1 mouse cellular context compared by ENCODE assay signal in the genomic region with DNA sequence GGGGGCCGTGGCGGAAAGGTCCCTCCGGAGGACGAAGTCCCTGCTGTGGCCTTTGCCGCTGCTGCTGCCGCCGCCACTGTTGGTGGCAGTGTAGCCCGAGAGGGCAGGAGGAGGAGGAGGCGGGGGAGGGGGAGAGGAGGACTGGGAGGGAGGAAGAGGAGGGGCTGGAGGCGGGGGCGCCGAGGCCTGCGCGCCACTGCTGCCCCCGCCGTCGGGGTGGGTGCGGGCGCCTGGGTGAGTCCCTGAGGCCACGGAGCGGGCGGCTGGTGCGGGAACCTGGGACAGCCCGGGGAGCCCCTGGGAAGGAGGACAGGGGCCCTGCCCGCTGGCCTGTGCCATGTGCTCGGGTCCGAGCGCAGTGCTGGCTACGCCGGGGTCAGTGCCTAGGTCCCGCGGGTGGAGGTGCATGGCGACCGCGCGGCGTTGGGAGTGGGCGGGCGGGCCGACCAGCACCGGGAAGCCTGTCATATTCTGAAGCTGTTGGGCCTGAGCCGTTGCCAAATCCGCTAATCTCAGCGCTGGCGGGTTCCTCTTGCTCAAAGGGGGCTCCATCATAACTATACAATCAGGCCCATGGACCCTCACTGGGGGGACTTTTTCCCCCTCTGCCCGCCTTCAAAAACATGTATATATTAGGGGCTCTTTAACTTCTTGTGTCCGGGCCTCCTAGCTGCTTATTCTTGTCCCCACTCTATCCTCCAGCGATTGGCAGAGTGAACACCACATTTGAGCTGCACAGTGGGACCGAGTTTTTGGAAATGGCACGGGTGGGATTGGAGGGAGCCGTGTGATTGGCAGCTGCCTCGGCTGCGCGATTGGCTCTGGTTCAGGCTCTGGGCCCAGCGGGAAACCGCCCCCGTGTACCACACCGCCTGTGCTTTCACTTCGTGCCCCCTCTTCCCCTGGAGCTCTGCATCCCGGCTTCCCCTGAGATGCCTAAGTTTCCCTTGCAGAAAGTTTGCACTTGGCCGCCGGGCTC.
TF ChIP-seq lines count a peak whose summit lies in the region.

A gene (minus strand): TSS at position 915 of the 979 bp plus-strand sequence.

TF ChIP-seq in CH12.LX, 34 proteins besides CTCF, POLR2A, EP300 and RAD21 (continued from another document):
- TF ChIP-seq ETS1 (conservative IDR thresholded peaks at IDR 0.05; ENCODE audit: low read depth, low read length) = no peak
- 0 out of 2 replicates have a peak, but pooled peaks have one; percentile 18 for TF ChIP-seq CHD2 (IDR thresholded peaks at IDR 0.05; ENCODE audit: low read length)
- 0 out of 2 replicates have a peak, but pooled peaks have one; percentile 31 for TF ChIP-seq SIN3A (IDR thresholded peaks at IDR 0.05; ENCODE audit: low read length)
- TF ChIP-seq NELFE (IDR thresholded peaks at IDR 0.05; ENCODE audit: low read depth, low read length) = peak; percentile 29; the same call in 1 of the 2 replicates
- 0 out of 2 replicates have a peak, but pooled peaks have one; percentile 32 for TF ChIP-seq NRF1 (IDR thresholded peaks at IDR 0.05; ENCODE audit: low read depth, low read length)
- no peak for TF ChIP-seq USF2 (conservative IDR thresholded peaks at IDR 0.05; ENCODE audit: low read depth, low read length)
- TF ChIP-seq HCFC1 (IDR thresholded peaks at IDR 0.05; ENCODE audit: low read depth, low read length) = peak; percentile 46
- TF ChIP-seq USF1 (IDR thresholded peaks at IDR 0.05; ENCODE audit: low read depth, low read length) = no peak
- no peak for TF ChIP-seq ZNF384 (IDR thresholded peaks at IDR 0.05; ENCODE audit: low read depth, low read length)
- TF ChIP-seq POLR2AphosphoS2 (IDR thresholded peaks at IDR 0.05; ENCODE audit: low read depth, low read length) = no peak
- TF ChIP-seq JUND (conservative IDR thresholded peaks at IDR 0.05; ENCODE audit: low read depth, low read length) = no peak
